In the genomic region with DNA sequence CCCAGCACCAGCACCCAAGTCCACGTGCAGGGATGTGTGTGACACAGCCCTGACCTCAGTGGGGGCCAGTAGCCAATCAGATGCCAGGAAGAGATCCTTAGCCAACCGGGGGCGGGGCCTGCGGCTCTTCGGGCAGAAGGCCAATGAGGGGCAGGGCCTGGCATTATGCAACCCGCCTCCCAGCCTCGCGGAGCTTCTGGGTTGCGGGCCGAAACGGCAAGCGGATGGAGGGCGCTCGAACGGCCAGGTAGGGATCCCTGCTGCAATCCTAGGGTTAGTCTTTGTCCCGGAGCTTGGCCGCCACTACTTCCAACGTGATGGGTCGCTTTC, we compare ENCODE assay signal across 8 mouse cellular contexts. TPM values are rescaled to one million over a fixed set of nuclear protein-coding genes. Genes with fewer than 3 reads are reported as not detected.
DNase-seq lines count a peak whose midpoint lies in the region; ATAC-seq and TF ChIP-seq lines count a peak whose summit lies in the region.

No protein-coding gene starts in this region.

- no peaks in the 10 kb centered on the region for H3K27me3 ChIP-seq in hindbrain, postnatal 0 days (ENCODE audit: insufficient read depth, low read length)
- no peaks in the 10 kb centered on the region for H3K27me3 ChIP-seq in megakaryocyte, embryonic 14.5 days (replicated peaks)

- peaks cover 32% of the 10 kb centered on the region for H3K36me3 ChIP-seq in hindbrain, postnatal 0 days (ENCODE audit: insufficient read depth, low read length)
- peaks cover 37% of the 10 kb centered on the region for H3K36me3 ChIP-seq in megakaryocyte, embryonic 14.5 days (replicated peaks; ENCODE audit: low read length)

- H3K4me3 ChIP-seq in gastrocnemius, adult 2 months: peak overlapping the region; percentile 74
- peak overlapping the region; percentile 61 for H3K4me3 ChIP-seq in hindbrain, postnatal 0 days (ENCODE audit: low read length)
- peak overlapping the region; percentile 93 for H3K4me3 ChIP-seq in megakaryocyte, embryonic 14.5 days (replicated peaks)

- intact Hi-C loops in gastrocnemius, adult 2 months (cut with DNase I): no loop called here

- no peaks in the 10 kb centered on the region for H3K9me3 ChIP-seq in hindbrain, postnatal 0 days (ENCODE audit: low read length)
- H3K9me3 ChIP-seq in megakaryocyte, embryonic 14.5 days: no peaks in the 10 kb centered on the region

- peak overlapping the region; percentile 98 for H3K4me2 ChIP-seq in hindbrain, postnatal 0 days (ENCODE audit: low read depth, low read length)

- WGBS in hindbrain, postnatal 0 days: 0% methylated on average over 19 of the region's 19 CpGs

- peaks cover 32% of the 10 kb centered on the region for H3K4me1 ChIP-seq in hindbrain, postnatal 0 days (ENCODE audit: insufficient read depth, low read length)
- peaks cover 93% of the 10 kb centered on the region for H3K4me1 ChIP-seq in megakaryocyte, embryonic 14.5 days

- peak overlapping the region; percentile 77 for H3K9ac ChIP-seq in hindbrain, postnatal 0 days (replicated peaks; ENCODE audit: low read length)

- ATAC-seq in common myeloid progenitor, adult 5-6 weeks (replicated peaks; ENCODE audit: low read depth, poor library complexity, severe bottlenecking): peak; percentile 34
- peak; percentile 6 for ATAC-seq in hindbrain, postnatal 0 days

- DNase-seq in T-cell, adult 2 months (ENCODE audit: low spot score): peak; percentile 96
- peak; percentile 98 for DNase-seq in gastrocnemius, adult 2 months
- peak; percentile 96 for DNase-seq in hindbrain, postnatal 0 days (ENCODE audit: low spot score)
- peak; percentile 92 to 98 for DNase-seq in left cerebral cortex, adult 9 months (ENCODE audit: low spot score in 2 of 2)
- DNase-seq in right cerebral cortex, adult 2 months (ENCODE audit: low spot score in 2 of 2): peak; percentile 95 to 97
- peak; percentile 83 for DNase-seq in urinary bladder, postnatal 10 days (ENCODE audit: low spot score)

- no peak for TF ChIP-seq CTCF in gastrocnemius, adult 2 months (IDR thresholded peaks at IDR 0.05)
- TF ChIP-seq CTCF in hindbrain, postnatal 0 days (IDR thresholded peaks at IDR 0.05; ENCODE audit: low read depth): no peak

- H3K27ac ChIP-seq in gastrocnemius, adult 2 months: peak overlapping the region; percentile 100
- H3K27ac ChIP-seq in hindbrain, postnatal 0 days: peak overlapping the region; percentile 96

RNA-seq across cellular contexts. Expression of a gene that starts 3.7 kb away (rescaled TPM):
- total RNA-seq in common myeloid progenitor, adult 5-6 weeks (2017): 9.3 and 16.9 TPM in 2 replicates
- total RNA-seq in gastrocnemius, adult 2 months (2021): 10 to 100 TPM; 68.2 to 76.8 TPM
- 24.4 and 27.1 TPM in 2 replicates for total RNA-seq in hindbrain, postnatal 0 days (2014; rRNA removed)
- polyA plus RNA-seq in hindbrain, postnatal 0 days (2015; fragmentation: Nextera tagmentation; extraction: Ambion mirVana): 11.9 and 15.9 TPM in 2 replicates
- 42.3 and 83.5 TPM in 2 replicates for polyA plus RNA-seq in megakaryocyte, embryonic 14.5 days (2012; ENCODE audit: insufficient read depth, low replicate concordance)

RNA-seq across cellular contexts. Expression of a gene that starts 10.4 kb away (rescaled TPM):
- total RNA-seq in common myeloid progenitor, adult 5-6 weeks (2017): 7.1 and 10.0 TPM in 2 replicates
- total RNA-seq in gastrocnemius, adult 2 months (2021): 10 to 100 TPM; 38.0 to 42.7 TPM
- 146 and 148 TPM in 2 replicates for total RNA-seq in hindbrain, postnatal 0 days (2014; rRNA removed)
- polyA plus RNA-seq in hindbrain, postnatal 0 days (2015; fragmentation: Nextera tagmentation; extraction: Ambion mirVana): 417 and 489 TPM in 2 replicates
- 61.5 and 159 TPM in 2 replicates for polyA plus RNA-seq in megakaryocyte, embryonic 14.5 days (2012; ENCODE audit: insufficient read depth, low replicate concordance)

RNA-seq across cellular contexts. Expression of a gene that starts 21.5 kb away (rescaled TPM):
- not detected in 2 replicates for total RNA-seq in common myeloid progenitor, adult 5-6 weeks (2017)
- total RNA-seq in gastrocnemius, adult 2 months (2021): not detected
- total RNA-seq in hindbrain, postnatal 0 days (2014; rRNA removed): 1.4 and 2.5 TPM in 2 replicates
- 1.3 and 1.9 TPM in 2 replicates for polyA plus RNA-seq in hindbrain, postnatal 0 days (2015; fragmentation: Nextera tagmentation; extraction: Ambion mirVana)
- polyA plus RNA-seq in megakaryocyte, embryonic 14.5 days (2012; ENCODE audit: insufficient read depth, low replicate concordance): 7.5 and 44.1 TPM in 2 replicates

RNA-seq across cellular contexts. Expression of a gene that starts 23.7 kb away (rescaled TPM):
- total RNA-seq in common myeloid progenitor, adult 5-6 weeks (2017): not detected in 2 replicates
- total RNA-seq in gastrocnemius, adult 2 months (2021): under 1 TPM in 1 of 2 experiments, not detected in 1; 0.20 TPM
- 1.2 and 1.4 TPM in 2 replicates for total RNA-seq in hindbrain, postnatal 0 days (2014; rRNA removed)
- 1.0 and 1.2 TPM in 2 replicates for polyA plus RNA-seq in hindbrain, postnatal 0 days (2015; fragmentation: Nextera tagmentation; extraction: Ambion mirVana)
- polyA plus RNA-seq in megakaryocyte, embryonic 14.5 days (2012; ENCODE audit: insufficient read depth, low replicate concordance): 1.3 and 13.9 TPM in 2 replicates

RNA-seq across cellular contexts. Expression of a gene that starts 27.0 kb away (rescaled TPM):
- 6.9 TPM in 1 of 2 replicates, not detected in the other for total RNA-seq in common myeloid progenitor, adult 5-6 weeks (2017)
- not detected for total RNA-seq in gastrocnemius, adult 2 months (2021)
- 12.5 and 14.2 TPM in 2 replicates for total RNA-seq in hindbrain, postnatal 0 days (2014; rRNA removed)
- polyA plus RNA-seq in hindbrain, postnatal 0 days (2015; fragmentation: Nextera tagmentation; extraction: Ambion mirVana): 13.0 and 13.5 TPM in 2 replicates
- not detected in 2 replicates for polyA plus RNA-seq in megakaryocyte, embryonic 14.5 days (2012; ENCODE audit: insufficient read depth, low replicate concordance)

Comparison
In these comparisons a context has a peak if more than half of its experiments do, and no peak if none do; other contexts are left out.
1. Peak in every context shown above with its lines: DNase-seq, ATAC-seq, H3K4me3 ChIP-seq and H3K27ac ChIP-seq.